Mouse (Mus musculus): Measurements from ENCODE around the gene Crmp1.

GRCm38 (mm10) chr5:37212938-37213708 lies 28.6 kb upstream of the Crmp1 start:
- TF ChIP-seq EP300 (IDR thresholded peaks at IDR 0.05; ENCODE audit: low read depth) (no peak), CTCF (IDR thresholded peaks at IDR 0.05; ENCODE audit: low read depth) (no peak)
